In genomic region chr5:118829031-118829698, GRCm38 (mm10) we compare ENCODE assay signal across 22 mouse cellular contexts.
DNase-seq lines count a peak whose midpoint lies in the region; ATAC-seq and TF ChIP-seq lines count a peak whose summit lies in the region.
"Had no signal": no experiment of that assay in that cellular context is flagged by ENCODE, and none has a peak within 500 bp of the region (broad histone marks: within the 10 kb centered on the region; RNA-seq: fewer than 3 reads in every experiment).

No protein-coding gene starts in this region.

- no peaks in the 10 kb centered on the region for H3K27me3 ChIP-seq in kidney, postnatal 0 days (ENCODE audit: insufficient read depth, low read length)
- peaks cover 84% of the 10 kb centered on the region for H3K27me3 ChIP-seq in limb, embryonic 10.5 days (ENCODE audit: low read depth, poor library complexity, severe bottlenecking)
- H3K27me3 ChIP-seq: embryonic facial prominence, embryonic 15.5 days; heart, embryonic 13.5 days; liver, embryonic 12.5 days had no signal

- ATAC-seq in kidney, postnatal 0 days (replicated peaks; ENCODE audit: low FRiP score, low read depth) = no peak
- ATAC-seq: forebrain, embryonic 14.5 days; hindbrain, postnatal 0 days; liver, embryonic 12.5 days had no signal

- peak; percentile 22 for DNase-seq in kidney, postnatal 0 days (ENCODE audit: low spot score)
- DNase-seq in kidney, adult 9 months = no peak
- DNase-seq in embryo, embryonic 9.5 days (ENCODE audit: extremely low spot score) = peak; percentile 62
- DNase-seq in limb, embryonic 10.5 days (ENCODE audit: low spot score) = peak; percentile 78
- DNase-seq in yolk sac, embryonic 10.5 days (ENCODE audit: low spot score) = peak; percentile 41
- no peak for DNase-seq in thymus, postnatal 36 days
- DNase-seq in spleen, postnatal 4 days (ENCODE audit: low spot score in 2 of 2) = no peak
- DNase-seq: adrenal gland, adult 2 months; cerebellum, adult 11 months; cerebellum, postnatal 10 days; gastrocnemius, postnatal 25 days; heart, adult 2 months; heart, postnatal 14 days; kidney, adult 2 months; lung, adult 18-20 months; lung, postnatal 14 days had no signal

- H3K9ac ChIP-seq in kidney, postnatal 0 days (ENCODE audit: low read depth, low read length) = no peak overlapping the region
- H3K9ac ChIP-seq: embryonic facial prominence, embryonic 15.5 days; heart, embryonic 13.5 days; limb, embryonic 13.5 days; liver, embryonic 12.5 days had no signal

- no peaks in the 10 kb centered on the region for H3K36me3 ChIP-seq in kidney, postnatal 0 days (ENCODE audit: insufficient read depth, low read length)
- no peaks in the 10 kb centered on the region for H3K36me3 ChIP-seq in limb, embryonic 10.5 days
- H3K36me3 ChIP-seq: embryonic facial prominence, embryonic 15.5 days; heart, embryonic 13.5 days; limb, embryonic 13.5 days; liver, embryonic 12.5 days had no signal

- H3K9me3 ChIP-seq in kidney, postnatal 0 days (replicated peaks; ENCODE audit: low read length) = no peaks in the 10 kb centered on the region
- no peaks in the 10 kb centered on the region for H3K9me3 ChIP-seq in limb, embryonic 10.5 days (replicated peaks)
- H3K9me3 ChIP-seq: embryonic facial prominence, embryonic 15.5 days; heart, embryonic 13.5 days; liver, embryonic 12.5 days had no signal

- no peak for TF ChIP-seq CTCF in kidney, postnatal 0 days (IDR thresholded peaks at IDR 0.05; ENCODE audit: low read depth)

- 26% methylated on average over 14 of the region's 14 CpGs for WGBS in kidney, postnatal 0 days
- WGBS in limb, embryonic 10.5 days = 12% methylated on average over 14 of the region's 14 CpGs

- H3K4me3 ChIP-seq in kidney, postnatal 0 days (replicated peaks; ENCODE audit: low read depth, low read length) = no peak overlapping the region
- no peak overlapping the region for H3K4me3 ChIP-seq in limb, embryonic 10.5 days
- H3K4me3 ChIP-seq: embryonic facial prominence, embryonic 15.5 days; heart, adult 2 months; heart, embryonic 13.5 days; limb, embryonic 13.5 days; liver, embryonic 12.5 days had no signal

- no peak overlapping the region for H3K27ac ChIP-seq in kidney, postnatal 0 days
- peak overlapping the region; percentile 53 for H3K27ac ChIP-seq in limb, embryonic 10.5 days
- H3K27ac ChIP-seq: embryonic facial prominence, embryonic 15.5 days; heart, adult 2 months; heart, embryonic 13.5 days; hindbrain, postnatal 0 days; limb, embryonic 13.5 days; liver, embryonic 12.5 days had no signal

- H3K4me1 ChIP-seq in kidney, postnatal 0 days (replicated peaks; ENCODE audit: insufficient read depth, low read length) = no peaks in the 10 kb centered on the region
- H3K4me1 ChIP-seq in limb, embryonic 10.5 days = peaks cover 50% of the 10 kb centered on the region
- H3K4me1 ChIP-seq: embryonic facial prominence, embryonic 15.5 days; liver, embryonic 12.5 days had no signal

- no peak overlapping the region for H3K4me2 ChIP-seq in kidney, postnatal 0 days (ENCODE audit: low read length)
- H3K4me2 ChIP-seq: embryonic facial prominence, embryonic 15.5 days; heart, embryonic 13.5 days; limb, embryonic 13.5 days; liver, embryonic 12.5 days had no signal

Comparison
In these comparisons a context has a peak if more than half of its experiments do, and no peak if none do; other contexts are left out.
1. DNase-seq: peak in kidney, postnatal 0 days (single experiment), embryo, embryonic 9.5 days (single experiment), limb, embryonic 10.5 days (single experiment) and yolk sac, embryonic 10.5 days (single experiment); none in kidney, adult 9 months (single experiment), thymus, postnatal 36 days (0 of 2) and spleen, postnatal 4 days (0 of 2).